Mouse (Mus musculus) CH12.LX (cell line): ENCODE measurements around the gene Rtf1. TPM values are rescaled to one million over a fixed set of nuclear protein-coding genes. Genes with fewer than 3 reads are reported as not detected.

Experiments used
- DNase-seq: peaks from one replicate; pipeline ENCODE4 v3.0.0-alpha.2; 2013; ENCODE audit errors: extremely low read depth
- H3K27ac ChIP-seq: 2 replicates; pipeline ENCODE4 v1.5.1; 2012; ENCODE audit warnings: low read depth, mild to moderate bottlenecking, control low read depth, moderate library complexity; ENCODE audit not compliant: insufficient read depth
- H3K27me3 ChIP-seq: replicated peaks from 2 replicates; pipeline ENCODE3; 2012; ENCODE audit warnings: inconsistent platforms
- H3K36me3 ChIP-seq, 2 experiments: replicated peaks in 1 of 2; 2 replicates each; pipeline versions ENCODE3 to v1.6.1; 2012; ENCODE audit warnings: inconsistent platforms in 1 of 2, low read length in 1 of 2, mild to moderate bottlenecking in 1 of 2, mixed read lengths in 1 of 2, moderate library complexity in 1 of 2; ENCODE audit not compliant: control insufficient read depth in 1 of 2, insufficient read depth in 1 of 2
- H3K4me1 ChIP-seq, 2 experiments: 2 replicates each; pipeline ENCODE4 v1.6.1; 2012; ENCODE audit warnings: inconsistent platforms in 1 of 2, moderate library complexity in 1 of 2; ENCODE audit not compliant: insufficient read depth in 2 of 2, control insufficient read depth in 1 of 2
- H3K4me2 ChIP-seq: 2 replicates; pipeline ENCODE4 v1.6.1; 2012; ENCODE audit warnings: low read depth, mild to moderate bottlenecking, control low read depth; ENCODE audit not compliant: poor library complexity, insufficient read depth, severe bottlenecking
- H3K4me3 ChIP-seq, 3 experiments: fragments of 150-350 bp in 1 of 3; sonication (generic) in 1 of 3; replicated peaks in 1 of 3; 2 replicates each; pipeline versions ENCODE3 to v1.5.1; 2011 to 2012; ENCODE audit warnings: low read depth in 2 of 3, low read length in 2 of 3, mild to moderate bottlenecking in 2 of 3, moderate library complexity in 2 of 3, control low read depth in 1 of 3, improper control_type of control experiment in 1 of 3, inconsistent platforms in 1 of 3, mixed read lengths in 1 of 3; ENCODE audit not compliant: poor library complexity in 1 of 3
- H3K79me2 ChIP-seq: replicated peaks from 2 replicates; pipeline ENCODE4 v1.6.1; 2012; ENCODE audit warnings: mild to moderate bottlenecking, moderate library complexity; ENCODE audit not compliant: control insufficient read depth, poor library complexity, insufficient read depth, severe bottlenecking; ENCODE audit errors: extremely low read depth
- H3K9ac ChIP-seq: 2 replicates; pipeline ENCODE4 v1.6.1; 2012; ENCODE audit warnings: low read depth, mild to moderate bottlenecking, control low read depth, moderate library complexity; ENCODE audit not compliant: insufficient read depth
- H3K9me3 ChIP-seq: replicated peaks from 2 replicates; pipeline ENCODE3; 2012; ENCODE audit warnings: low read length, inconsistent platforms, mixed read lengths
- BHLHE40 ChIP-seq: IDR thresholded peaks from 2 replicates; pipeline ENCODE4 v1.6.1; 2011; ENCODE audit warnings: mild to moderate bottlenecking, low read depth, low read length, improper control_type of control experiment
- CHD1 ChIP-seq: IDR thresholded peaks from 2 replicates; pipeline ENCODE4 v1.6.1; 2012; ENCODE audit warnings: low read depth, low read length, improper control_type of control experiment, inconsistent platforms
- CHD2 ChIP-seq: IDR thresholded peaks from 2 replicates; pipeline ENCODE4 v1.6.1; 2011; ENCODE audit warnings: low read length, improper control_type of control experiment
- CTCF ChIP-seq, 2 experiments: IDR thresholded peaks in 1 of 2; conservative IDR thresholded peaks in 1 of 2; 2 replicates each; pipeline ENCODE4 v1.5.1; 2011 to 2012; ENCODE audit warnings: low read depth in 2 of 2, low read length in 2 of 2, improper control_type of control experiment in 1 of 2, inconsistent platforms in 1 of 2, mild to moderate bottlenecking in 1 of 2, moderate library complexity in 1 of 2
- E2F4 ChIP-seq: IDR thresholded peaks from 2 replicates; pipeline ENCODE4 v1.6.1; 2011; ENCODE audit warnings: low read depth, low read length, improper control_type of control experiment; ENCODE audit not compliant: insufficient replicate concordance
- ELF1 ChIP-seq: IDR thresholded peaks from 2 replicates; pipeline ENCODE4 v1.6.1; 2014; ENCODE audit warnings: low read depth, mild to moderate bottlenecking, inconsistent platforms, low read length, improper control_type of control experiment
- EP300 ChIP-seq: IDR thresholded peaks from 2 replicates; pipeline ENCODE4 v1.6.1; 2011; ENCODE audit warnings: low read length, improper control_type of control experiment
- ETS1 ChIP-seq: conservative IDR thresholded peaks from 2 replicates; pipeline ENCODE4 v1.6.1; 2012; ENCODE audit warnings: low read depth, mild to moderate bottlenecking, inconsistent platforms, low read length, improper control_type of control experiment, moderate library complexity
- GABPA ChIP-seq: IDR thresholded peaks from 2 replicates; pipeline ENCODE4 v1.6.1; 2012; ENCODE audit warnings: low read depth, low read length, improper control_type of control experiment, inconsistent platforms; ENCODE audit not compliant: insufficient replicate concordance
- IRF4 ChIP-seq: IDR thresholded peaks from 2 replicates; pipeline ENCODE4 v1.6.1; 2014; ENCODE audit warnings: low read depth, mild to moderate bottlenecking, inconsistent platforms, low read length, improper control_type of control experiment
- JUN ChIP-seq: IDR thresholded peaks from 2 replicates; pipeline ENCODE4 v1.6.1; 2011; ENCODE audit warnings: low read depth, mild to moderate bottlenecking, low read length, improper control_type of control experiment, moderate library complexity; ENCODE audit not compliant: insufficient read depth
- JUND ChIP-seq: conservative IDR thresholded peaks from 2 replicates; pipeline ENCODE4 v1.6.1; 2011; ENCODE audit warnings: low read depth, low read length, improper control_type of control experiment
- KAT2A ChIP-seq: IDR thresholded peaks from 2 replicates; pipeline ENCODE4 v1.6.1; 2012; ENCODE audit warnings: low read length, improper control_type of control experiment, inconsistent platforms; ENCODE audit not compliant: insufficient replicate concordance
- MAFK ChIP-seq: IDR thresholded peaks from 2 replicates; pipeline ENCODE4 v1.6.1; 2011; ENCODE audit warnings: low read length, improper control_type of control experiment; ENCODE audit not compliant: insufficient replicate concordance
- MAX ChIP-seq: IDR thresholded peaks from 2 replicates; pipeline ENCODE4 v1.6.1; 2011; ENCODE audit warnings: low read length, improper control_type of control experiment
- MAZ ChIP-seq: IDR thresholded peaks from 2 replicates; pipeline ENCODE4 v1.6.1; 2012; ENCODE audit warnings: low read depth, mild to moderate bottlenecking, inconsistent platforms, low read length, improper control_type of control experiment, moderate library complexity
- MEF2A ChIP-seq: IDR thresholded peaks from 2 replicates; pipeline ENCODE4 v1.6.1; 2014; ENCODE audit warnings: low read depth, mild to moderate bottlenecking, inconsistent platforms, low read length, improper control_type of control experiment, borderline replicate concordance
- MXI1 ChIP-seq: IDR thresholded peaks from 2 replicates; pipeline ENCODE4 v1.6.1; 2011; ENCODE audit warnings: mild to moderate bottlenecking, low read depth, low read length, improper control_type of control experiment
- MYC ChIP-seq: IDR thresholded peaks from 2 replicates; pipeline ENCODE4 v1.6.1; 2011; ENCODE audit warnings: low read depth, mild to moderate bottlenecking, improper control_type of control experiment, low read length
- NELFE ChIP-seq: IDR thresholded peaks from 2 replicates; pipeline ENCODE4 v1.6.1; 2011; ENCODE audit warnings: low read depth, low read length, improper control_type of control experiment
- NRF1 ChIP-seq: IDR thresholded peaks from 2 replicates; pipeline ENCODE4 v1.6.1; 2014; ENCODE audit warnings: low read depth, mild to moderate bottlenecking, inconsistent platforms, low read length, improper control_type of control experiment, moderate library complexity
- PAX5 ChIP-seq: IDR thresholded peaks from 2 replicates; pipeline ENCODE4 v1.6.1; 2012; ENCODE audit warnings: low read length, inconsistent platforms, mixed read lengths
- POLR2A ChIP-seq: IDR thresholded peaks from 2 replicates; pipeline ENCODE4 v1.6.1; 2011; ENCODE audit warnings: low read depth, mild to moderate bottlenecking, improper control_type of control experiment, low read length
- POLR2AphosphoS2 ChIP-seq: IDR thresholded peaks from 2 replicates; pipeline ENCODE4 v1.6.1; 2011; ENCODE audit warnings: low read depth, low read length, improper control_type of control experiment
- RAD21 ChIP-seq: IDR thresholded peaks from 2 replicates; pipeline ENCODE4 v1.6.1; 2011; ENCODE audit warnings: low read depth, mild to moderate bottlenecking, low read length, improper control_type of control experiment, moderate library complexity
- RCOR1 ChIP-seq: conservative IDR thresholded peaks from 2 replicates; pipeline ENCODE4 v1.6.1; 2012; ENCODE audit warnings: low read depth, mild to moderate bottlenecking, inconsistent platforms, low read length, improper control_type of control experiment
- SIN3A ChIP-seq: IDR thresholded peaks from 2 replicates; pipeline ENCODE4 v1.6.1; 2012; ENCODE audit warnings: low read length, improper control_type of control experiment, inconsistent platforms
- SMC3 ChIP-seq: IDR thresholded peaks from 2 replicates; pipeline ENCODE4 v1.6.1; 2011; ENCODE audit warnings: low read depth, low read length, improper control_type of control experiment
- TBP ChIP-seq: conservative IDR thresholded peaks from 2 replicates; pipeline ENCODE4 v1.6.1; 2011; ENCODE audit warnings: low read depth, low read length, improper control_type of control experiment
- TCF12 ChIP-seq: IDR thresholded peaks from 2 replicates; pipeline ENCODE4 v1.6.1; 2014; ENCODE audit warnings: low read depth, mild to moderate bottlenecking, inconsistent platforms, low read length, improper control_type of control experiment
- UBTF ChIP-seq: IDR thresholded peaks from 2 replicates; pipeline ENCODE4 v1.6.1; 2012; ENCODE audit warnings: low read depth, mild to moderate bottlenecking, inconsistent platforms, low read length, improper control_type of control experiment, moderate library complexity
- USF1 ChIP-seq: IDR thresholded peaks from 2 replicates; pipeline ENCODE4 v1.6.1; 2014; ENCODE audit warnings: low read depth, mild to moderate bottlenecking, inconsistent platforms, low read length, improper control_type of control experiment
- ZC3H11A ChIP-seq: IDR thresholded peaks from 2 replicates; pipeline ENCODE4 v1.6.1; 2012; ENCODE audit warnings: low read depth, mild to moderate bottlenecking, inconsistent platforms, low read length, improper control_type of control experiment
- ZKSCAN1 ChIP-seq: IDR thresholded peaks from 2 replicates; pipeline ENCODE4 v1.6.1; 2012; ENCODE audit warnings: low read depth, inconsistent platforms, low read length, improper control_type of control experiment, borderline replicate concordance
- ZMIZ1 ChIP-seq: IDR thresholded peaks from 2 replicates; pipeline ENCODE4 v1.6.1; 2012; ENCODE audit warnings: low read depth, mild to moderate bottlenecking, inconsistent platforms, low read length, improper control_type of control experiment
- ZNF384 ChIP-seq: IDR thresholded peaks from 2 replicates; pipeline ENCODE4 v1.6.1; 2012; ENCODE audit warnings: low read depth, low read length, improper control_type of control experiment, inconsistent platforms
- dilution Hi-C: fragments of 300-500 bp; cut with MboI; formaldehyde crosslinking; loops from 2 replicates; pipeline ENCODE4 v1.14.3; 2020; ENCODE audit warnings: low sequenced_read_pairs; ENCODE audit not compliant: extremely low pct_unique_long_range_greater_than_20kb, extremely low pct_ligation_motif_present
- in situ Hi-C: fragments of 300-500 bp; cut with MboI; formaldehyde crosslinking; loops from 3 replicates; pipeline ENCODE4 v1.14.3; 2019; ENCODE audit warnings: low sequenced_read_pairs, low pct_ligation_motif_present, low pct_unique_long_range_greater_than_20kb, mixed read lengths
- polyA plus RNA-seq: library from polyadenylated mRNA; unstranded; fragments of >175 nt; gene quantifications from 2 replicates; pipeline ENCODE4 v1.2.1, GENCODE M21; 2012; ENCODE audit warnings: low read depth; ENCODE audit not compliant: insufficient read length
- total RNA-seq, 2 experiments: library from RNA; depleted of rRNA; stranded (reverse); fragments of 300-350 nt in 1 of 2; fragments of >200 nt in 1 of 2; gene quantifications; 2 replicates each; pipeline ENCODE4 v1.2.3; 2012 to 2014

The Rtf1 gene
- total and polyA plus RNA-seq, 3 experiments, result 9.7 to 50.3 (median 11.3) TPM

GRCm38 (mm10) chr2:119692003-119692701 is 17.3 kb downstream of the Rtf1 start:
- DNase-seq, result peak; percentile 42
- Histone ChIP-seq H3K4me1 (peaks cover 6 to 46% of the 10 kb centered on the region in 2 experiments), H3K79me2 (peaks cover 3% of the 10 kb centered on the region), H3K4me2 (no peak overlapping the region), H3K9ac (no peak overlapping the region), H3K36me3 (peaks cover 0 to 44% of the 10 kb centered on the region in 2 experiments), H3K27me3 (no peaks in the 10 kb centered on the region), H3K27ac (no peak overlapping the region), H3K4me3 (no peak overlapping the region), H3K9me3 (no peaks in the 10 kb centered on the region)
- dilution Hi-C loops (no loop called here), in situ Hi-C loops (loop anchor here (10.0 kb wide), 1 partner anchor 203 kb away; the partner anchor contains the start of gene Mga)
- TF ChIP-seq ZC3H11A (no peak), CHD2 (no peak), CTCF (conservative IDR thresholded peaks at IDR 0.05 in 1 of 2, IDR thresholded peaks at IDR 0.05 in 1 of 2; ENCODE audit: low read depth in 2 of 2, low read length in 2 of 2) (peak in 1 of 2 experiments; percentile 74; a peak in 2 of 4 replicates), MYC (peak; percentile 91), RAD21 (peak; percentile 60), MAX (no peak), JUND (no peak), POLR2A (no peak), IRF4 (no peak), UBTF (no peak), E2F4 (no peak), RCOR1 (no peak), MAFK (no peak), KAT2A (no peak), JUN (no peak), SMC3 (peak; percentile 56), EP300 (no peak), ZKSCAN1 (no peak), ETS1 (no peak), ZNF384 (peak; percentile 48), PAX5 (no peak), ZMIZ1 (no peak), MEF2A (no peak), TCF12 (no peak), MXI1 (no peak), NRF1 (no peak), USF1 (no peak), MAZ (no peak), POLR2AphosphoS2 (no peak), GABPA (no peak), NELFE (no peak), ELF1 (no peak), TBP (no peak), BHLHE40 (no peak), CHD1 (no peak), SIN3A (no peak)
